Mouse (Mus musculus) frontal cortex, postnatal 25 days (tissue): ENCODE results near the gene Vps35l.

Experiments
- DNase-seq, 2 experiments: peaks; one replicate each; pipeline ENCODE4 v3.0.0; 2022; ENCODE audit warnings: low spot score in 2 of 2

Gene Vps35l

GRCm38 (mm10) chr7:118738730-118739129, 1.3 kb upstream of the Vps35l start:
- DNase-seq, result no peak

- peak; percentile 87 to 93 for DNase-seq
These were observed 709 bp downstream of the Vps35l start for GRCm38 (mm10) chr7:118740532-118741338.

- no peak for DNase-seq
These were observed 2.3 kb downstream of the Vps35l start for GRCm38 (mm10) chr7:118742278-118742677.

GRCm38 (mm10) chr7:118744766-118745165, 4.7 kb downstream of the Vps35l start:
- no peak for DNase-seq

GRCm38 (mm10) chr7:118747891-118748672, 8.1 kb downstream of the Vps35l start:
- DNase-seq, result no peak

- DNase-seq, result no peak
These were observed 9.7 kb downstream of the Vps35l start for GRCm38 (mm10) chr7:118749706-118750105.

GRCm38 (mm10) chr7:118751625-118752024, 11.6 kb downstream of the Vps35l start:
- no peak for DNase-seq

GRCm38 (mm10) chr7:118755756-118756155, 15.7 kb downstream of the Vps35l start:
- no peak for DNase-seq

- DNase-seq, result no peak
These were observed 16.7 kb downstream of the Vps35l start for GRCm38 (mm10) chr7:118756490-118757265.

- no peak for DNase-seq
These were observed 18.3 kb downstream of the Vps35l start for GRCm38 (mm10) chr7:118758369-118758768.

- no peak for DNase-seq
These were observed 19.3 kb downstream of the Vps35l start for GRCm38 (mm10) chr7:118759372-118759771.

- no peak for DNase-seq
These were observed 23.9 kb downstream of the Vps35l start for GRCm38 (mm10) chr7:118763939-118764338.

- DNase-seq, result no peak
These were observed 24.7 kb downstream of the Vps35l start for GRCm38 (mm10) chr7:118764725-118765124.

GRCm38 (mm10) chr7:118765604-118766003, 25.6 kb downstream of the Vps35l start:
- DNase-seq, result no peak

- DNase-seq, result peak; percentile 36 to 50
These were observed 26.2 kb downstream of the Vps35l start for GRCm38 (mm10) chr7:118766119-118766833.

- DNase-seq, result no peak
These were observed 26.8 kb downstream of the Vps35l start for GRCm38 (mm10) chr7:118766834-118767224.

- DNase-seq, result no peak
These were observed 29.2 kb downstream of the Vps35l start for GRCm38 (mm10) chr7:118769208-118769607.

- DNase-seq, result no peak
These were observed 29.6 kb downstream of the Vps35l start for GRCm38 (mm10) chr7:118769655-118770054.

GRCm38 (mm10) chr7:118773027-118773426, 33.0 kb downstream of the Vps35l start:
- no peak for DNase-seq

- no peak for DNase-seq
These were observed 36.0 kb downstream of the Vps35l start for GRCm38 (mm10) chr7:118775991-118776390.

GRCm38 (mm10) chr7:118776491-118776890, 36.5 kb downstream of the Vps35l start:
- no peak for DNase-seq
